Mouse (Mus musculus) thymus, postnatal 10 days (tissue): Measurements from ENCODE around the gene Theg.

ENCODE experiments used
- DNase-seq, 2 experiments: peaks; one replicate each; pipeline ENCODE4 v3.0.0; 2021; ENCODE audit warnings: low spot score in 2 of 2

The Theg gene

DNA sequence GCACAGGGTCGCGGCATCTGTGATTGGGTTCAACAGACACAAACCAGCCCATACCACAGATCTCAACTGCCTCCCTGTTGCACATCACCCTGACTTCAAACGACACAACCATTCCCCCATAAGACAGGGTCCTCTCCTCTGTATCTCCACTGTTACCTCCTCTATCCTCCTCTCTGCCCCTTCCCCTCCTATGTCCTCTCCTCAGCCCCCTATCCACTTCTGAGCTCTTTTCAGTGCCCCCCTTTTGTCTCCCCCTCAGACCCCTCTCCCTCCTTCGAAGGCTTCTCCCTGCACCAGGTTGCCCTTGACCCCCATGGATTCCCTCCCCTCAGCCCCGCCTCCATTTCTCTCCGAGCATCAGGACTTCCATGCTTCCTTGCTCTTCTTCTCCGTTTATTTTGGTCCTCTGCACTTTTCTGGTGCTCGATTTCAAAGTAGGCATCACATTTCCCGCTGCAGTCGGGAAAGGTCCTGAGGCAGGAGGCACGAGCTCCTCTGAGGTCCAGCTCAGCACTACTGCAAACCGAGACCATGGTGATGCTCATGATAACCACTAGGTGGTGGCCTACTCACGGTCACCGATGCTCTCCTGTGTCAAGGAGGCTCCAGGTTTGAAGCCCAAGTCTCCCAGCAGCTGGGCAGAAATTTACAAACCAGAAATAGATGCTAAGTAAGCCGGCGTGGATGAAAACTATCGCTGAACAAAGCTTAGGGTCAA, 7.9 kb upstream of the Theg start:
- peak in 1 of 2 experiments; percentile 46 for DNase-seq

DNA sequence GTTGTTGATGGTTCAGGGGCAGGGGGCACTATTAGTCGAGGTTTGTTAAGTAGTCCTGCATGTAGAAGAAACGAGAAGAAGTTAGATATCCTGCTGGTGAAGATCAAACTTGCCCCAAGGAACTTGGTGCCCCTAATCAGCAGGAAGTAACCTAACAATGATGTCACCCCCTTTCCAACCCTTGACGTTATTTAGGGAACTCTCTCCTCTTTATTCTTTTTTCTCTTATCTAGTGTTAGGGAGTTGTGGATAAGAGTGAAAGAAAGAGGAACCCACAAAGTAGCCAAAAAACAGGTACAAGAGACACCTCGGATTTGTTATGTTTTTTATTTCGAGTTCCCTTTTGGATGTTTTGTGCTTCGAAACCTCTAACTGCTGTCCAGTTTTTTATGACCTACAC, 7.0 kb upstream of the Theg start:
- DNase-seq, result no peak

DNA sequence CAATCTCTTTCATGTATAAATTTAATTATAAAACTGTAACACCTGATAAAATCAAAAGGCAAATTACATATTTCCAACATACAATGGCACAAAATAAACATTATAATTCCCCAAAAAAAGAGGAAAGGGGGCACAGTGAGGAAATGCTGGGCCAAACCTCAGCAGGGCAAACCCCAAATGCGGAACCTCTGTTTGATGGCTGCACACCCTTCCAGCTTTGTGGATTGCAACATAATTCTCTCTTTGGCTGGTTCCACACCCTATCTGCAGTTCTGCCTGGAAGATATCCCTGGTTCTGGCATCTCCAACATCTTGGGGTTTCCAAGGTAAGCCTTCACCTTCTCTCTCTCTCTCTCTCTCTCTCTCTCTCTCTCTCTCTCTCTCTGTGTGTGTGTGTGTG, 3.6 kb upstream of the Theg start:
- DNase-seq, result no peak

DNA sequence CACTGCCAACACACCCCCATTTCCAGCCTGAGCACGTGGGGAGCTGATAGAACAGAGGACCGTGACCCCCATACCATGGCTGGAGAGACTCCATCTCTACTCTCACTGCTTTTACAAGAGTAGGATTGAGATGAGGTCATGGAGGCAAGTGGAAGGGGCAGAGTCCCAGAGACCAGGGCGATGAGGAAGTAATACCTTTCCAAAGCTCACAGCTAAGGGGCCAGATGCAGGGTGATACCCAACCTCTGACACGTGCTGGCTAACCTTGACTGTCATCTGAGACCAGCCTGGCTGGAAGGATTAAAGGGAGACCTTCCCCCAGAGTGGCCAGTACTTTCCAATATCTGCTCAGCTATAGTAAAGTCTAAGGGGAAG, 608 bp upstream of the Theg start:
- no peak for DNase-seq

DNA sequence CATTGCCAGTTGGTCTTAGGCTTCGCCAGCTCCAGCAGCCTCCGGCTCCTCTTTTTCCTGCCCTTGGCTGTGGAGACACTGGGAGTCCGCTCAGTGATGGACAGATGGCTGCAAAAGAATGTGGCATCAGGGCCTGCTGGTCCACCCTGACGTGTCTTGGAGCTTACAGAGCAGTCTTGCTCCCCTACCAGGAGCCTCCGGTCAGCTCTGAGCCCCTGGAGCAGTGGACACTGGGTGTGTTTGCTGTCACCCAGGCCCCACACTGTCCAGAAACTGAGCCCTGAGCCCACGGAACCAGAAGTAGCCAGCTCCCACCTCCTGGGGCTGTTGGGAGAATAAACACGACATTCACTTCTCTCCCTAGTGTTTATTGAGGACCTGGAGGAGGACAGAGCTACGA, 888 bp downstream of the Theg start:
- DNase-seq, result no peak

DNA sequence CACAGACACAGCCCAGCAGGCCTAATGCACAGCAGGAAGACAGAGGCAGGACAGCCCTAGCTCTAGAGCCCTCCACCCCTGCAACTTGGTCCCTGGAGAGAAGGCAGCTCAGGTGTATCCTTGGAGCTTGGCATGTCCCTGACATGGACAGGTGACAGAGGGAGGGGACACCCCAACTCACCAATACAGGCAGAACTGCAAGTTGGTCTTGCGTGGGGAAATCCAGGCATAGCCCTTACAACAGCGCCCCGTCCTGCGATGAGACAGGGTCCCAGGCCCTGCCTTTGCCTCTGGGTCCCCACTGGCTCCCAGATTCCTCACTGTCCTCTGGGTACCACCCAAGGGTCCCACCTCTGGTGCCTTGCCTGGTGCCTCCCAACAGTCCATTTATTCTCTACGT, 1.4 kb downstream of the Theg start:
- DNase-seq, result no peak

DNA sequence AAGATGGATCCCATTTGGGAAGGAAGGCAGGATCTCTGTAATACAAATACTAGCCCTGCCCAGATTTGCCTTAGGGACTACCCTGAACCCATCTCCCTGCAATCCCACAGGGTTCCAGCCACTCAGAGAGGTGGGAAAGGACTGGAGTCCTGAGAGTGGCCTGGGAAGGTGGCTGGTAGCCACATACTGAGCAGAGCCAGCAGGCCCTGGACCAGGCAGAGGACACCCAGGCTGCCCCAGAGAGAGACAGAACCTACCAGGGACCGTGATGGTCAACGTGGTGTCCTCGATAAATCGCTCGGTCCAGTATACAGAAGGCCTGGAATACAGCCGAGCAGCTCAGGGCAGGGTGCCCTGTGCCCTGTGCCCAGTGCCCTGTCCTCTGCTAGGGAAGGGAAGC, 2.0 kb downstream of the Theg start:
- DNase-seq, result no peak

DNA sequence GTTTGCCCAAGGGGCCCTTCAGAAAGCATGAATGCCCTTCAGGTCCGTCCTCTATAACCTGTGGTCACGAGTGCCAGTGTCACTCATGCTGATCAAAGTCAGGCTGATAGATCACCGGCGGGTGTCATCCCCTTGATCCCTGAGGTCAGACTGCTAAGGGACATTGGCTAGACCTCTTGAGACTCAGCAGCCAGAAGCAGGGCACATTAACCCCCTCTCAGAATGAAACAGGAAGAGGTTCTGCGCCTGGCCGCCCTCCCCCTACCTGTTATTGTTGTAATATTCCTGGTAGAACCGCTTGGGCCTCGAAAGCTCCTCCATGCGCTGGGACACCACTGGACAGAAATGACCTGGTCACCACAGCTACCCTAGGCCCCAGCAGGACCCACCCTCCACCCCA, 2.7 kb downstream of the Theg start:
- DNase-seq, result no peak

DNA sequence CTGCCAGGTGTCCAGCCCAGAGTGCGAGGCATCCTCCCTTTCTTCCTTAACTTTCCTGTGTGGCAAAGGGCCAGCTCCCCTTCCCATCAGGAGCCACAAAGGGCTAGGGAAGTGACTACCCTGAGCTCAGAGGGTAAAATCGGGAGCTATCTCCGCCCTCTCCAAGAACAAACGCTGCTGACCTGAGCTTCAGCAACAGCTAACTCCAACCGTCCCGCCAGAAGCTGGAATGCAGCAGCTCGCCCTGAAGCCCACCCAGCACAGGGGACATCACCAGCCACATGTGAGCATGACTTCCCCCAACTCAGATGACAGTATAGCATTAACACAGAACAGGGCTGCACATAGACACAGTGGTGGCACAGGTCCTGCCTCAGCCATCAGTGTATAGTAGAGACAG, 3.1 kb downstream of the Theg start:
- no peak for DNase-seq

DNA sequence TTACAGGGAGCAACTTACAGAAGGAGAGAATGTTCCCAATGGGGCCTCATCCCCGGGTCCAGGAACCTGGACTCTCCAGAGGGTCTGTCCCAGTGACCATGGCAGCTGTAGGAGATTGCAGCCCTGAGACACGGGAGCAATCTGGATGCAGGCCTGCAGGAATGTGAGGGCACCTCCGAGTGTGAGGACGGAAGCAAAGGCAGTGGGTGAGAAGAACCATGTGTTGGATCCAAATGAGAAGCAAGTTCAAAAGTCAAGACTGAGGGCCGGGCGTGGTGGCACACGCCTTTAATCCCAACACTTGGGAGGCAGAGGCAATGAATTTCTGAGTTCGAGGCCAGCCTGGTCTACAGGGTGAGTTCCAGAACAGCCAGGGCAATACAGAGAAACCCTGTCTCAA, 5.6 kb downstream of the Theg start:
- no peak for DNase-seq

DNA sequence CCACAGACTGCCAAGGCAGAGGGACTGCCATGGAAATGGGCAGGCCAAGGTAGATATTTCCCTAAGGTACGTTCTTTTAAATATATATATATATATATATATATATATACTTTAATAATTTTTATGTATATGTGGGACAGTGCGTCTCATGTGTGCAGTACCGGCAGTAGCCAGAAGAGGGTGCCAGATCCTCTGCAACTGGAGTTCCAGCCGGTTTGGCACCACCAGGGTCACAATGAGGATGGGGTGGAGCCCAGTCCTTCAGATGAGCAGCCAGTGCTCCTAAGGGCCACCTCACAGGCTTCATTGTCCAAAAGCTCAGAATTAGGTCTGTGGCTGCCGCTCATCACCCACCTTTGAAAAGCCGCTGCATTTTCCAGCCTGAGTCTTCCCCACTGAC, 6.3 kb downstream of the Theg start:
- DNase-seq, result peak in 1 of 2 experiments; percentile 50

DNA sequence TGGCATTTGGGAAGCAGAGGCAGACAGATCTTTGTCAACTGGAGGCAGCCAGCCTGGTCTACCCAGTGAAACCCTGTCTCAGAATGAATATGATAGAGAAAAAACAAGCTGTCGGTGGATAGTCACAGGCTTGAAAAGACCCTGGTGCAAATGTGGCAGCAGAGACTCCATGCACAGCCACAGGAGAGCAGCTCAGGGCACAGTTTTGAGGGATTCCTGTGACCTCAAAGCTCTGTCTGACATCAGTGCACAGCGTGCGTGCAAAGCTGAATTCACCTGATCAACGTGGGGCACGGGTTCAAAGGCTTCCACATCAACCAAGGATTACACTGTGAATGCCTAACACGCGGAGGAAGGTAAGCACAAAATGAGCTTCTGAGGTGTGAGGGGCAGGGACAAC, 6.8 kb downstream of the Theg start:
- no peak for DNase-seq

DNA sequence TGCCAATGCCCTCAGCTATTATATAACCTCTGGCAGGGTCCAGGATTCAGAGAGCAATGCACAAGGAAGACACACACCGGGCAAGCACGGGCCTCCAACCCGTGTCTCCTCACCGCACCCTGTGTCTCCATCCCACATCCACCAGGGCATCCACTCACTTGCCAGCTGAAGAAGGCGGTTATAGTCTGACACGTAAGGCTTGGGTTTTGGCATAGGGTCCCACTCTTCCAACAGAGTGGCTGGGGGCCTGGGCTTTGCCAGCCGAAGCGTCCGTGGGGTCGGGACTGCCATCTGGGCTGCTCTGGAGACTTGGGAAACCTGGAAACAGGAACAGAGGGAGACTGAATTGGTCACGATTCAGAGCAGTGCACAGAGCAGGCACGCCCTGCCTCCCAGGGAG, 7.3 kb downstream of the Theg start:
- DNase-seq, result no peak

DNA sequence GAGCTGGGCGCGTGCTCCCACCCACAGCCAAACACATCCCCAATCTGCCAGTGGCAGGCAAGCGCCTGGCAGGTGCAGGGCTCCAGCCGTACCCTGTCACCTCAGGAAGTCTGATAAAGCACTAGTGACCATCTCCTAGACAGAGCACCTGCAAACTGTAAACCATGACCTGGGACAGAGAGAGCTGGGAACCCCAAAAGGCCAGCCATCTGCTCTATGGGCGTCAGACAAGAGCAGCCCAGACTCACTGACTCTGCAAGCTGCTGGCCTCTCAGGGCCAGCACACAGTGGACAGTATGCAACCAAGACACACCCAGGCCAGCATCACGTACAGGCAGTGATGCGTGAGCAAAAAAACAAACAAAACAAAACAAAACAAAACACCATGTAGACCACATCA, 8.2 kb downstream of the Theg start:
- no peak for DNase-seq

DNA sequence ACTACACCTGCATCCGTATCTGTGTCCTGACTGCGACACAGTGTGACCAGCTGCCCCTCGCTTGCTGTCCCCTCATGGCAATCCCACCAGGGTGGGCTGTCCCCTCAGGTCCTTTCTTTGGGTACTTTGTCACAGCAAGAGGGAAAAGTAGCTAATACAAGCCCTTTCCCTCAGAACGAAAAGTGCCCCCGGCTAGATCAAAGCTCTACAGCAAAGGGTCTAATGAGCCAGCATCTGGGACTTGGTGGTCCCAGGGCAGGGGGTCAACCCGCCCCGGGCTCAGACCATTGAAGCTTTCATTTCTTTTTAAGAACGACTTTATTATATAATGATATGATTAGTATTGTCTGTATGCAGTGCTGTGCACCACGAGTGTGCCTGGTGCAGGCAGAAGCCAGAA, 8.9 kb downstream of the Theg start:
- no peak for DNase-seq

DNA sequence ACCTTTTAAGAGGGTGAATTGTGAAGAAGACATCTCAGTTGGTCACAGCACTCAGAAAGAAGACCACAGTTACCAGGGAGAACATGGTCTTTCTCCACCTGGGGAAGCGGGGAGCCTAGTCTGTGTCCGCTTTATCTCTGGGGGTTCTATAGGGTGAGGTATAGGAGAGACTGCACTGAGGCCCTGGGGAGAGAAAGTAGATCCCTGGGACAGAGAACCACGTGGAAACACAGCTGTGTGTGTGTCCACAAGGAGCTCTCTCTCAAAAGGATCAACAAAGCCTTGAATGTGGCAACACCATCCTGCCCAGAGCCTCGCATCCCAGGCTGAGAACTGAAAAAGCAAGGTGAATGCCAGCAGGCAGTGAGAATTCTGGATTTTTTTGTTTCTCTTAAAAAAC, 9.8 kb downstream of the Theg start:
- no peak for DNase-seq

DNA sequence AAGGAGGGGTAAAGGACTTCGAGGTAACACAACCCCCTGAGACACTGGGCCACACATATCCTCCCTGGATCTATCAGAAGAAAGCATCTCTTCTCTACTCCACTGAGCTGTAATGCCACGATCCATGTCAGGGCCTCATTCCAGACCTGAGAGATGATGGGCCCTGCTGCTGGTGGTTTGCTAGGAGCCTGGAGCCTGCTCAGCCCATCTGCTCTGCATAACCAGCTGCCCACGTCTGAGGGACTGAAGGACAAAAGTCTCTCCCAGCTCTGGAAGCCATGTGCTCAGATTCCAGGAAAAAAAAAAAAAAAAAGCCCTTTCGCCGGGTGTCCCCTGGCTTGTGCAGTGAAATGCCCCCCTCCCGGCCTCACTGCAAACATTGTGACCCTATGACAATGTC, 11.4 kb downstream of the Theg start:
- no peak for DNase-seq

DNA sequence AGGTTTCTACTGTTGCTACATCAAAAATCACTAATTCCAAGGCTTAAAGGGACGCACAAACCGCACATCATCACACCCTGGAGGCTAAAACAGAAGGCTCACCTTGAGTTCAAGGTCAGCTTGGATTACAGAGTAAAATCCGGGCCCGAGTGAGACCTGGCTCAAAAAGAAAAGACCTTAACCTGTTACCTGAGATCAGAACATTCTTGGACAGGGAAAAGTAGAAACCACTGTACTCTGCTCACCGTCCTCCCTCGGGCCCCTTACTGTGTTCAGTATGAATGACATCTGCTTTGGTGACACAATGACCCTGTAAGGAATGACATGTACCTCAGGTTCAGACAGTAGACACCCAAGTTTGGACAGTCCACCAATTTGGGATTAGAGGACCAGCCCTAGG, 12.3 kb downstream of the Theg start:
- no peak for DNase-seq

DNA sequence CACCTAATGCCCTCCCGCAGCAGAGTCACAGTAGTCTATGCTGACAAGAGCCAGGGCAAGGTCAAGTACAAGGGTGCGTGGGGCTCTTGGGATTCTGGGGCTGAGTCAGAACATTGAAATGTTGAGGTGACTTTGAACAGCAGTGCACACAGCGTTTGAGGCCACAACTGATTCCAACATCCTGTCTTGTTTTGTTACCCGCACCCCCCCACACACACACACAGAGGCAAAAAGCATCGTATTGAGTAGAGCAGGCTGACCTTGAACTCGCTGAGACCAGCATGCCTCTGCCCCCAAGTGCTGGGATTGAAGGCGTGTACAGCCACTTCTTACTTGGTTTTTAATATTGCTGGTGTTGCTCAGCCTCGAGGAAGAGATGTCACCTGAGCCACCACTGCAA, 12.8 kb downstream of the Theg start:
- DNase-seq, result no peak

DNA sequence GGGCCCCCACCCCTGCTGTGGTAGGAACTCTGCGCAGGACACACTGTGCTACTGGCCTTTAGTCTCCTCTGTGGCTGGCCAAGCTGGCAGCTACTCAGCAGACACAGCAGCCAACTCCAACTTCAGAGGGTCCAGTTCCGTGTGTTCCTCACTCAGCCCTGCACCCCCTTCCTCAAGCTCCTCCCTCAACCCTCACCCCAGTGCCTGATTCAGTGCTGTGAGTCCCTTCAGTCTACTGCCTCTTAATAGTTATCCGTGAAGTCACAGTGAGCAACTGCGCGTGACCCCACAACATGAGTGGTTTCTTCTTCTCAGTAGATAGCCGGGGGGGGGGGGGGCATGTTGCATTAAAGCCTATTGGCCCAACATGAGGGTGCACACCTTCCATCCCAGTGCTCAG, 13.5 kb downstream of the Theg start:
- no peak for DNase-seq

DNA sequence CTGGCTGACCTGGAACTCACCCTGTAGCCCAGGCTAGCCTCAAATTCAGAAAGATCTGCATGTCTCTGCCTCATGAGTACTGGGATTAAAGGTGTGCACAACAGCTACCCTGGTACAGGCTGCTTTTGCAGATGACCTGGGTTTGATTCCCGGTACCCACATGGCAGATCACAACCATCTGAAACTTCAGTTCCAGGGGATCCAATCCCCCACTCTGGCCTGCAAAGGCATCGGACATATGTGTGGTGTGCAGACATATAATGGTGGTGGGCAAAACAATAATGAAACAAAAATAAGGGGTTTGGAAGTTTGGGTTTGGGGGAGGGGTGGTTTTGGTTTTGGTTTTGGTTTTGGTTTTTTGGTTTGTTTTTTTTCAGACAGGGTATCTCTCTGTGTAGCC, 15.8 kb downstream of the Theg start:
- no peak for DNase-seq

DNA sequence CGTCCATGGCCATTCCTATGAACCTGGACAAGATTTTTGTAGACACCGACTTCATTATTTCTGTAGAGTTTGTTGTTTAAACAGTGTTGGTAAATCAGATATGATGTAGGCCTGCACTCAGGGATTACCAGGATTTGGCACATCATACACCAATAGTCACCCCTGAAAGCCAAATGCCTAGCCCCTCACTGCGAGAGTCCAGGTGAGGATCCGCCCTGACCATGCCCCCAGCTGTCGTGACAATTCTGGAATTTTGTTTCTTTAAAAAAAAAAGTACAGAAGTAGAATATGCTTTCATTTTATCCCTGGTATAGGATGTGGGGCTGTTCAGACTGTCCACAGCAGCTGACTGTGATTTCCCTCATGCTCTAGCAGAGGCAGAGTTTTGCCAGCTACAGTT, 17.2 kb downstream of the Theg start:
- no peak for DNase-seq

DNA sequence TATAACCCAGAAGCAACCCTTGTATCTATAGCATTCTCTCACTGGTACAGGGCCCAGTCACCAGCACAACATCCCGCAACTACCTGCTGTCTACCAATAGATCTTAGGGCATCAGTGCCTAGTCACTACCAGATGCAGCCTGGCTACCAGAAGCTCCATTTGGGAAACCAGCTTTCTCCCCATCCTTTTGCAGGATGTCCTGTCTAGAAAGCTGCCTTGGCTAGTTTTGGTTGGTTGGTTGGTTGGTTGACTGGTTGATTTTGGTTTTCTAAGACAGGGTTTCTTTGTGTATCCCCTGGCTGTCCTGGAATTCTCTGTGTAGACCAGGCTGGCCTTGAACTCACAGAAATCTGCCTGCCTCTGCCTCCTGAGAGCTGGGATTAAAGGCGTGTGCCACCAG, 27.4 kb downstream of the Theg start:
- DNase-seq, result no peak

DNA sequence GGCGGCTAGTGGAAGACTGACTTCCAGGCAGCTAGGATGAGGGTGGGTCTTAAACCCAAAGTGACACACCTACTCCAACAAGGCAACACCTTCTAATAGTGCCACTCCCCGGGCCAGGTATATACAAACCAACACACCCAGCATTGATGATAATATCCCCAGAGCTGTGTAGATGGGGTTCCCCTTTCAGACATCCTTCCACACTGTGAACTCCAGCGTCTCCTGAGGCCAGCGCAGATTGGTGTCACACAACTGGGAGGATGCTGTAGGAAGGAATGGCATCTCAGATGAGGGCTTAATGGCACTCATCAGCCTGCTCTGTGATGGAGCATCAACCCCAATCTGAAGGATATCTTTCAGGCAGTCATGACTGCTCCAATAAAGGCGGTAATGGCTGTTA, 29.6 kb downstream of the Theg start:
- no peak for DNase-seq

DNA sequence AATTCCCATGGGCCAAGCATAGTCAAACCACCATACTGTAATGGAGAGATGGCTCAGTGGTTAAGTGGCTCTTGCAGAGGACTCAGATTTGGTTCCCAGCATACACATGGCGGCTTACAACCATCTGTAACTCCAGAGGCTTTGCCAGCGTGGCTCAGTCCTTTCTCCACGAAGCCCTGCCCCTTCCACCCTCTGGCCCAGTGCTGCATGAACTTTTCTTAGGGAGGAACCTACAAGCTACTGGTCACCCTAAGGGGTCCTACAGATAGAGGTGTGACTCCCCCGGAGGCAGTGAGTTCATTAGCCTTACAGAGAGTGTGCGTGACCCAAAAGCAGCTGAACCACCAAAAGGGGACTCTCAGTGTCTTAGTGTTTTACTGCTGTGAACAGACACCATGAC, 30.2 kb downstream of the Theg start:
- DNase-seq, result no peak
